Mouse (Mus musculus): ENCODE measurements around the gene Olfr146.

Gene Olfr146

DNA sequence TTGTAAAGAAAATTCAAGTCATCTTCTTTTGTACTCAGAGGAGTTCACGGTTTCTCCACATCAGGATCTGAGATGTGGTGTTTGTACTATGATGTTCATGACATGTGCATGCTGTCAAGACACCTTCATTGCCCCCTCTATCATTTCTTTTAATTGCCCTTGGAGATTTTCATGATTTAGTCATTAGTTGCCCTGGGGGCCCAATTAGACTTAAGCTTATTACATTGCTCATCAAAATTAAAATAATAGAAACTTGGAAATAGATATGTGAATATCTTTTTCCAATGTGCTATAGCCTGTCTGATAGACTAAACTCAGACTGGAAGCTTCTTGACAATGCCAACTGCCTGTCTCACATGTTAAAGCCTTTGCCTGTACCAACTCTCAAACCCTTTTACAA lies at the start of gene Olfr146:
Gene Olfr146, minus strand, starts transcription at position 101 of the 400 bp plus-strand sequence.
- no peak for DNase-seq

DNA sequence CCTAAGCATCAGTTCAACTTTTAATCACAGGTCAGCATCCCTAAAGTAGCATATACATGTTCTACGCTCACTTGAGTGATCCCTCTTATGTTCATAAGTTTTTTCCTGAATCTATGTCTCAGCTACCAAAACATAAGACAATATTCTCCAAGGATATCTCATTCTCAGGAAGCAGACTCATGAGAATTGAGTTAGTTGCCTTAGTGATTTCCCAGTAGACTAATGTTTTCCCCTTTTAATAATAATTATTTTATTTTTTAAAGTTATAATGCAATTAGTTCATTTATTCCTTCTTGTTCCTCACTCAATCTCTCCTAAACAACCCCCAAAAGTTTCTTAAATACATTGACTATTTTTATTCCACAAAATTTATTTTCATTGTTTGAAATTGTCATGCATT lies 41.7 kb upstream of the Olfr146 start, which contains the start of gene Olfr937:
Gene Olfr937, minus strand, starts transcription at position 101 of the 400 bp plus-strand sequence.
- DNase-seq = no peak

GRCm38 (mm10) chr9:38999583-38999982 lies 23.6 kb downstream of the Olfr146 start, which contains the start of gene Olfr935:
TSS of gene Olfr935 (minus strand) at chr9:38999683.
- DNase-seq = no peak

- no peak for DNase-seq
Measured at GRCm38 (mm10) chr9:38988215-38988614, 35.0 kb downstream of the Olfr146 start, which contains the start of gene Olfr934. TSS of gene Olfr934 (minus strand) at chr9:38988315.

GRCm38 (mm10) chr9:38972013-38972412 lies 51.2 kb downstream of the Olfr146 start, which contains the start of gene Olfr933:
TSS of gene Olfr933 (plus strand) at chr9:38972313.
- no peak for DNase-seq

Measured in cerebellum, adult 8-10 months (tissue).